Mouse (Mus musculus) liver, embryonic 13.5 days (tissue): Measurements from ENCODE around the gene Tmem260. TPM values are rescaled to one million over a fixed set of nuclear protein-coding genes. Genes with fewer than 3 reads are reported as not detected.

ENCODE experiments used
- ATAC-seq: fragments of 200-750 bp; cut with Nextera tagmentation; 2 replicates; pipeline ENCODE4 v1.8.0; 2017; ENCODE audit warnings: low read depth, mild to moderate bottlenecking, moderate number of reproducible peaks, moderate library complexity
- DNase-seq: peaks from one replicate; pipeline ENCODE4 v3.0.0; 2022
- H3K27ac ChIP-seq: fragments of 300-500 bp; sonication (generic); 2 replicates; pipeline ENCODE4 v1.5.1; 2015; ENCODE audit warnings: moderate library complexity, mild to moderate bottlenecking, inconsistent platforms
- H3K27me3 ChIP-seq: fragments of 300-500 bp; sonication (generic); 2 replicates; pipeline ENCODE4 v1.6.1; 2015; ENCODE audit warnings: mild to moderate bottlenecking, inconsistent platforms
- H3K36me3 ChIP-seq: fragments of 300-500 bp; sonication (generic); 2 replicates; pipeline ENCODE4 v1.6.1; 2015; ENCODE audit warnings: mild to moderate bottlenecking, inconsistent platforms
- H3K4me1 ChIP-seq: fragments of 300-500 bp; sonication (generic); replicated peaks from 2 replicates; pipeline ENCODE4 v1.6.1; 2015; ENCODE audit warnings: inconsistent platforms
- H3K4me2 ChIP-seq: fragments of 300-500 bp; sonication (generic); 2 replicates; pipeline ENCODE4 v1.6.1; 2015; ENCODE audit warnings: inconsistent platforms, mild to moderate bottlenecking, moderate library complexity
- H3K4me3 ChIP-seq: fragments of 300-500 bp; sonication (generic); replicated peaks from 2 replicates; pipeline ENCODE4 v1.5.1; 2015; ENCODE audit warnings: mild to moderate bottlenecking, inconsistent platforms
- H3K9ac ChIP-seq: fragments of 300-500 bp; sonication (generic); 2 replicates; pipeline ENCODE4 v1.6.1; 2015; ENCODE audit warnings: mild to moderate bottlenecking, inconsistent platforms
- H3K9me3 ChIP-seq: fragments of 300-500 bp; sonication (generic); replicated peaks from 2 replicates; pipeline ENCODE4 v1.6.1; 2016; ENCODE audit warnings: inconsistent platforms
- WGBS: fragments of 180-500 bp; shearing (Covaris S2); methylation state at CpG from one replicate; pipeline ENCODE4 v1.1.7; 2015; ENCODE audit not compliant: insufficient replicate concordance; 5-methylcytosine and 5-hydroxymethylcytosine counted together
- polyA plus RNA-seq: library from polyadenylated mRNA; unstranded; fragments of >200 nt; fragmentation: Nextera tagmentation; extraction: Ambion mirVana; gene quantifications from 2 replicates; pipeline ENCODE4 v1.2.1, GENCODE M21; 2015

The Tmem260 gene
- 6.3 and 7.5 TPM in 2 replicates for polyA plus RNA-seq

DNA sequence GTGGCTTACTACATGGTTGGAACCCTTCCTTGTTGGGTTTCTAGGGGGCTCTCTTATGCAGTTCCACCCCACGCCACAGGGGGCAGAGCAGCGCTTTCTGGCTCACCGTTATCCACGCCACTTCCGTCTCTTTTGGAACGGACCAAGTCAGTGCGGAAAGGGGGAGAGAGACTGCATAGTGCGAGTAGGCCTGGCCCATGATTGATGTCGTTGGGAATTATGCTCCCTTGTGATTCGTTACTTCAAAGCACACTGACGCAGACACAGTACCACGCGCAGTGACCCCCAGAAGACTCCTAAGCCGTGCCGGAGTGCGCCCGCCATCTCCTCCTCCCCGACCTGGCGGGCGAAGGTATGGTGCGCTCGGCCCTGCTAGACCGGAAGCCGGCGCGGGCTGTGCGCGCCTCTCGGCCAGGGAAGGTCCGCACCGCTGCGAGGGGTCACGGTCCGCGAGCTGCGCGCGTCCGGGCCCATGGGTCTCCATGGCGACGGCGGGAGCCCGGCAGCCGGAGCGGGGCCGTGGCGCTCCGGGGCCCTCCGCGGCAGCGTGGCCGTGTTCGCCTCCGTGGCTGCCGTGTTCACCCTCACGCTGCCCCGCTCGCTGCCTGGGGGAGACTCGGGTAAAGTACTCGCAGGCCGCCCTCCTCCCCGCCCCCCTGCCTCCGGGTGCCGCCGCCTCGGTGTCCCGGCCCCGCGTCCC is at the start of gene Tmem260:
Gene Tmem260 (plus strand): TSS at position 141 of the 700 bp plus-strand sequence.
- Histone ChIP-seq H3K36me3 (no peaks in the 10 kb centered on the region), H3K27ac (peak within 1 kb of the TSS; percentile 51), H3K4me2 (peak within 1 kb of the TSS; percentile 76), H3K9ac (peak within 1 kb of the TSS; percentile 88), H3K27me3 (no peaks in the 10 kb centered on the region), H3K4me3 (peak within 1 kb of the TSS; percentile 83), H3K4me1 (peaks cover 23% of the 10 kb centered on the region), H3K9me3 (no peaks in the 10 kb centered on the region)
- under 1% methylated on average over 69 of the region's 69 CpGs for WGBS
- DNase-seq (peak; percentile 85), ATAC-seq (peak; percentile 97)

DNA sequence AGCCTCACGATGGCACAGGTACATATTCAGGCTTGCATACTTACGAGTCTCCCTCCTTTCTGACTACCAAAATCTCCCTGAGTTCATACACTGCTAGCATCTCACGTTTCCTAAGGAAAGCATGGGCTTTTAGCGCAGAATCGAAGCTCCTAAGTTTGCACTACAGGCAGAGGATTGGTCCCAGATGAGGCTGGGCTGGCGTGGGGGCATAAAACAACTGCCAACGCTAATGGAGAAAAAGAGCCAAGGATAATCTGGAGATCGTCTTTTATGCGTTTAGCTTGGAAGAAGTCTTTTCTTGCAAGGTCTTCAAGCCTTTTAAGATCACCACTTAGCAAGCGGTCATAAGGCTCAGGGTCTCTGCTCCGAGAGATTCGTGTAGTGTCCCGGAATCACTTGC is 39.8 kb upstream of the Tmem260 start:
- ATAC-seq (no peak), DNase-seq (no peak)
- WGBS, result 75% methylated on average over 13 of the region's 13 CpGs
- Histone ChIP-seq H3K27ac (no peak overlapping the region), H3K4me2 (no peak overlapping the region), H3K4me3 (no peak overlapping the region), H3K9me3 (no peaks in the 10 kb centered on the region), H3K9ac (no peak overlapping the region), H3K36me3 (no peaks in the 10 kb centered on the region), H3K27me3 (no peaks in the 10 kb centered on the region), H3K4me1 (no peaks in the 10 kb centered on the region)

DNA sequence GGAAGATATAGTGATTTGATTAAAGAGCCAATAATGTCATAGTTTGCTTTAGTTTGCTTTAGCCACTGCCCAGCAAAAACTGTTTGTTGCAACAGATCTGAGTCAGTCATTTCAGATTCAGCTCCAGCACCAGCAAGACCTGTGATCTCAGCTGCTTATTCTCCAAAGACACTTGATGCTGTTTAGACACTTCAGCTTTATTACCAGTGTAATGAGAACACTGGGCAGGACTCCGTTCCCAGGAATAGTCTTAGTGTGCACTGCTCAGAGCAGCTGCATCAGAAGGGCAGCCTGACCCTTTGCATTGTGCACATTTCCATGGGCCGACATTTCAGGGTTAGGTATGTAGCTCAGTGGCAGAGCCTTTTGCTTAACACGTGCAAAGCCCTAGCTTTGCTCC is 28.9 kb upstream of the Tmem260 start:
- Histone ChIP-seq H3K27me3 (no peaks in the 10 kb centered on the region), H3K9ac (no peak overlapping the region), H3K4me2 (no peak overlapping the region), H3K4me1 (peaks cover under 1% of the 10 kb centered on the region; the same call in 1 of the 2 replicates), H3K36me3 (no peaks in the 10 kb centered on the region), H3K9me3 (no peaks in the 10 kb centered on the region), H3K27ac (no peak overlapping the region), H3K4me3 (no peak overlapping the region)
- ATAC-seq (no peak), DNase-seq (no peak)
- 71% methylated on average over 3 of the region's 3 CpGs for WGBS

DNA sequence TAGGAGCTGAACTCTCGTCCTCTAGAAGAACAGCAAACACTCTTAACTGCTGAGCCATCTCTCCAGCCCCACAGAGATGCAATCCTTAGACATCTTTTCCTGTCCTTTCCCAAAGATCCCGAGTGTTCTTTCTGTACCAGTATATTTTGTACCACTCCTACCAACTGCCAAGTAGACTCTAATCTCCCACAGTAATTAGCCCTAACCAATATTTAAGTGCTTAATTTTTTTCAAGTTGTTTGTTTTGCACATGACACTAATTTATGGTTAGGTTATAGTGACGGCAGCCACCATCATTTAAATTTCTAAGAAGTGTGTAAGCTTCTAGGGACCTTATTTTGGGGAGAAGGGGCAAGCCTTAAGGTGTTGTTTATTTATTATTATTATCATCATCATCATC is 27.7 kb upstream of the Tmem260 start:
- Histone ChIP-seq H3K4me2 (no peak overlapping the region), H3K27me3 (no peaks in the 10 kb centered on the region), H3K9ac (no peak overlapping the region), H3K36me3 (no peaks in the 10 kb centered on the region), H3K4me3 (no peak overlapping the region), H3K9me3 (no peaks in the 10 kb centered on the region), H3K27ac (no peak overlapping the region), H3K4me1 (peaks cover 4% of the 10 kb centered on the region; the same call in 1 of the 2 replicates)
- DNase-seq (no peak), ATAC-seq (no peak)
- 38% methylated on average over 3 of the region's 3 CpGs for WGBS

DNA sequence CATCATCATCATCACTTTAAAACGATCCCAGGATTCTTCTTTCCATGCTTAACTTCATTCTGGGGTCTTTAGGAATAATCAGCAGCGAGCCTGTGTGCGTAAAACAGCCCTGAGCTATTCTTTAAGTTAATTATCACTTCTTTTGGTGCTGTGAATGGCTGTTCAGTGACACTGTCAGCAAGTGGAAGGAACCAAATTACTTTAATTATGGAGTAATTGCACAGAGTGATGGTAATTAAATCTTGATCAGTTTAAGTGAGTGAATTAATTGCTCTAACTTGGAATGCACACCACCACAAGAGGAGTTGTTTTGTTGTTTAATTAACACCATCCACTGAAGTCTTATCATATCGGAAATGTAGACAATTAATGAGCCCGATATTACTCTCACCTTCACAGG is 27.3 kb upstream of the Tmem260 start:
- WGBS, result 61% methylated on average over 5 of the region's 5 CpGs
- no peaks in the 10 kb centered on the region for H3K9me3 ChIP-seq
- no peak overlapping the region for H3K9ac ChIP-seq
- DNase-seq (no peak), ATAC-seq (no peak)
- no peak overlapping the region for H3K27ac ChIP-seq
- no peaks in the 10 kb centered on the region for H3K27me3 ChIP-seq
- no peak overlapping the region for H3K4me3 ChIP-seq
- no peaks in the 10 kb centered on the region for H3K36me3 ChIP-seq
- H3K4me1 ChIP-seq, result peaks cover 4% of the 10 kb centered on the region; the same call in 1 of the 2 replicates
- no peak overlapping the region for H3K4me2 ChIP-seq

DNA sequence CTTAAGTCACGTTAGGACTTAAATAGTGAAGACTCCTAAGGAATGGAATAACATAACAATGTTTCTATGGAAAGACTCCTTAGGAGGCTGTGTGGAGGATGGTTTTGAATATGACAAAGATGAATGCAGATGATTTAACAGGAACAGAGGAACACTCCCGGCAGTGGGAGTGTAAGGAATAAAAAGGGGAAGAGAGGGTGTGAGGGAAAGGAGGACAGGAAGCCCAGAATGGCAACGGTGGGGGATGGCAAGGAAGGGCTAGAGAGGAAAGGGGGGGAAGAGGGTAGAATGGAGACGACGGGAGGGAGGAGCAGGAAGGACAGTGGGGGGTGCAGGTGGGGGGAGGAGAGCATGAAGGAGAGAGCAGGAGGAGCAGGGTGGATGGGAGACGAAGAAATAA is 24.4 kb upstream of the Tmem260 start:
- Histone ChIP-seq H3K27ac (no peak overlapping the region), H3K4me3 (no peak overlapping the region), H3K9ac (no peak overlapping the region), H3K9me3 (no peaks in the 10 kb centered on the region), H3K27me3 (no peaks in the 10 kb centered on the region), H3K4me2 (no peak overlapping the region), H3K4me1 (peaks cover 4% of the 10 kb centered on the region; the same call in 1 of the 2 replicates), H3K36me3 (no peaks in the 10 kb centered on the region)
- no peak for DNase-seq
- WGBS, result 11% methylated on average over 6 of the region's 6 CpGs
- ATAC-seq, result no peak

DNA sequence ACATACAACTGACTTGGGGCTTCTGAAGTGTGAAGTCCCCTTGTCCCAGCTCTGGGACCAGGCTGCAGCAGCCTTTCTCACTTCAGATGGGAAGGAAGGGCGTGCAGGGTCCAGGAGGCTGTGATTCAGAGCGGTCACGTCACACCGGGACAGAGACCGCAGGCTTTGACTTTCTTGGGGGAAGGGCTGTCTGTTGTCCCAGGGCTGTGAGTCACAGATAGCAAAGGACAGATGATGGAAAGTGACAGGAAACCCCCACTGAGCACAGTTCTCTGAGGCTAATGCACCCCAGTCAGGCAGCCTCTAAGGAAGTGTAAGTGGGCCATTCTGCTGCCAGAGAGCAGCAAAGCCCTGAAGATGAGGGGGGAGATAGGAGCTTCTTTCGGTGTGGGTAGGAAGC is 23.9 kb upstream of the Tmem260 start:
- WGBS, result 2% methylated on average over 6 of the region's 6 CpGs
- Histone ChIP-seq H3K9me3 (no peaks in the 10 kb centered on the region), H3K36me3 (no peaks in the 10 kb centered on the region), H3K4me2 (peak overlapping the region; percentile 33), H3K9ac (no peak overlapping the region), H3K27me3 (no peaks in the 10 kb centered on the region), H3K27ac (no peak overlapping the region), H3K4me3 (no peak overlapping the region), H3K4me1 (peaks cover 4% of the 10 kb centered on the region; the same call in 1 of the 2 replicates)
- no peak for DNase-seq
- peak; percentile 68 for ATAC-seq

DNA sequence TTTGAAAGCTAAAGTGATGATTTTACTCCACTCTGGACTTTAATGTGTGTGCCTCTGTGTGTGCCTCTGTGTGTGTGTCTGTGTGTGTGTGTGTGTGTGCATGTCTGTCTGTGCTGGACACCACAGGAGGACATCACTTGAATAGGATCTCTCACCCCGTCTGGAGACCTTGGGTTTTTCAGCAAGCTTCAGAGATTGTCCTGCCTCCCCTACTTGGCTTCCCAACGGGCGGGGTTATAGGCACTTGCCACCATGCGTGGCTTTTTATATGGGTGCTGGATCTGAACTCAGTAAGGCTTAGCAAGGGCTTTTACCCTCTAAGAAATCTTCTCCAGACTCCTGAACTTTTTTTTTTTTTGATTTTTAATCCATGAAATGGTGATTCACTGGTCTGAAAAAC is 23.5 kb upstream of the Tmem260 start:
- Histone ChIP-seq H3K27me3 (no peaks in the 10 kb centered on the region), H3K9me3 (no peaks in the 10 kb centered on the region), H3K27ac (no peak overlapping the region), H3K4me2 (peak overlapping the region; percentile 33), H3K36me3 (no peaks in the 10 kb centered on the region), H3K9ac (no peak overlapping the region), H3K4me3 (no peak overlapping the region), H3K4me1 (peaks cover 4% of the 10 kb centered on the region; the same call in 1 of the 2 replicates)
- WGBS, result 14% methylated on average over 4 of the region's 4 CpGs
- DNase-seq (no peak), ATAC-seq (0 out of 2 replicates have a peak, but pooled peaks have one; percentile 7)

DNA sequence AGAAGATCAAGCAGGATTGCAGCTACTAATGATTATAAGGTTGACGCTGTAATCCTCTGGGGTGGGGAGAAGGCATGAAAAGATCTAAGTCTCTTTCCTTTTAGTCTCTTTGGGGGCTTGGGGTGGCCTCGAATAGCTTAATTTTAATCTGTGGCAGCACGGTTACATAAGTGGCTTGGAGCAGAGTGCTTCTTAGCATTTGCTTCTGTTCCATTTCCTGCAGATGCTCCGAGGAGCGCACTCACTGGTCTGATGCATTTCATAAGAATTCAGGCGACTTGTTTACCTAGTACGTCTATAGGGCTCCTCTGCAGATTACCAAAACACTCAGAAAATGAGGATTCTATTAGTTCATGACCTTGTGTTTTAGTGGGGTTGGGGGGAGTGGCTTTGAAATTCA is 23.0 kb upstream of the Tmem260 start:
- no peaks in the 10 kb centered on the region for H3K9me3 ChIP-seq
- H3K27ac ChIP-seq, result no peak overlapping the region
- 28% methylated on average over 7 of the region's 7 CpGs for WGBS
- H3K4me3 ChIP-seq, result no peak overlapping the region
- no peak for DNase-seq
- H3K27me3 ChIP-seq, result no peaks in the 10 kb centered on the region
- no peak for ATAC-seq
- peaks cover 4% of the 10 kb centered on the region; the same call in 1 of the 2 replicates for H3K4me1 ChIP-seq
- no peak overlapping the region for H3K9ac ChIP-seq
- no peaks in the 10 kb centered on the region for H3K36me3 ChIP-seq
- no peak overlapping the region for H3K4me2 ChIP-seq

DNA sequence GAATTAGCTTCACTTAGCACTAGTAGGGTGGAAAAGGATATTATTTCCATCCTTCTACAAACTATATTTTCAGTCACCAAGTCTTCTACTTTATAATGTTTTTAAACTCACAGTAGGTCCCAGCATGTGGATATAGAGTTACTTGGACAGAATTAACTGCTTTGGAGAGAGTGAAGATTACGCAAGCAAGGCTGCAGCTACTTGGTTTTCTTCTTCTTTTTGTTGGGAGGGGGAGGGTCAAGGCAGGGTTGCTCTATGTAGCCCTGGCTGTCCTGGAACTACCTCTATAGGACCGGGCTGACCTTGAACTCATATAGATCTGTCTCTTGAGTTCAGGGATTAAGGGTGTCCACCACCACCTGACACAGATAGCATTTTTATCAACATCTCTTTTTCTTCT is 13.9 kb upstream of the Tmem260 start:
- Histone ChIP-seq H3K4me2 (no peak overlapping the region), H3K4me3 (no peak overlapping the region), H3K9me3 (no peaks in the 10 kb centered on the region), H3K36me3 (no peaks in the 10 kb centered on the region), H3K27ac (no peak overlapping the region), H3K27me3 (no peaks in the 10 kb centered on the region; the same call in 1 of the 2 replicates), H3K9ac (no peak overlapping the region), H3K4me1 (no peaks in the 10 kb centered on the region)
- no peak for ATAC-seq
- WGBS, result 55% methylated on average over 2 of the region's 2 CpGs
- DNase-seq, result no peak

DNA sequence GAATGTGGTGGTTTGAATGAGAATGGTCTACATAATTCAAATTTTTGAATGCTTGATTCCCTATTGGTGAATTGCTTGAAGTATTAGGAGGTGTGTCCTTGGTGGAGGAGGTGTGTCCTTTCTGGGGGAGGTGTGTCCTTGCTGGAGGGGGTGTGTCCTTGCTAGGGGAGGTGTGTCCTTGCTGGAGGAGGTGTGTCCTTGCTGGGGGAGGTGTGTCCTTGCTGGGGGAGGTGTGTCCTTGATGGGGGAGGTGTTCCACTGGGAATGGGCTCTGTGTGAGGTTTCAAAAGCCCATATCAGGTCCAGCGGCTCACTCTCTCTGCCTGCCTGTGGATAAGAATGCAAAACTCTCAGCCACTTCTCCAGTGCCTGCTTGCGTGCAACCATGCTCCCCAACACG is 2.1 kb upstream of the Tmem260 start:
- Histone ChIP-seq H3K9ac (no peak overlapping the region), H3K27me3 (no peaks in the 10 kb centered on the region), H3K27ac (no peak overlapping the region), H3K4me3 (no peak overlapping the region), H3K9me3 (no peaks in the 10 kb centered on the region), H3K36me3 (no peaks in the 10 kb centered on the region), H3K4me2 (no peak overlapping the region), H3K4me1 (peaks cover 23% of the 10 kb centered on the region)
- 36% methylated on average over 3 of the region's 3 CpGs for WGBS
- no peak for DNase-seq
- ATAC-seq, result peak; percentile 42

DNA sequence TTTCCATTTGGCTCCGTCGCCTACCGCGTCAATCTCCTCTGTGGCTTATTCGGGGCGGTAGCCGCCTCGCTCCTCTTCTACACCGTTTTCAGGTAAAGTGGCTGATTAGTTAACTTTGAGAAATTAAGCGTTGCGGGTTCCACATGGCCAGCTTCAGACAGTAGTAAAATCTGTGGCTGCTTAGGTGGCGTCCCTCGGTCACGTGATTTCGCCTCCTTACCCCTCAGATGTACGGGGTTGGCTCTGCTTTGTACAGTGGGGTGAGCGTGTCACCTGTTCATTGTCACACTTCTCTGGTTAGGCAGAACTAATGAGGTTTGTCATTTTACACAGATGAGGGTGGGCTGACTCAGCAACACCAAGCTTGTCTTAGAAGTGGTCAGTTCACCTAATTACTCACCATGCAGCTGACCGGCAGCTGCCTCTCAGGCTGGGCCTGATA is 6.1 kb downstream of the Tmem260 start:
- WGBS, result 83% methylated on average over 18 of the region's 18 CpGs
- no peak overlapping the region for H3K4me3 ChIP-seq
- no peak for ATAC-seq

More for the DNA sequence above, 6.1 kb downstream of the Tmem260 start:
- Histone ChIP-seq H3K36me3 (peaks cover 6% of the 10 kb centered on the region; the same call in 1 of the 2 replicates), H3K27ac (no peak overlapping the region), H3K4me1 (peaks cover 10% of the 10 kb centered on the region), H3K27me3 (no peaks in the 10 kb centered on the region), H3K9me3 (no peaks in the 10 kb centered on the region), H3K9ac (no peak overlapping the region), H3K4me2 (no peak overlapping the region)
- no peak for DNase-seq
